Mouse (Mus musculus) stomach, embryonic 14.5 days (tissue): Measurements from ENCODE around the gene Rnase12. TPM values are rescaled to one million over a fixed set of nuclear protein-coding genes. Genes with fewer than 3 reads are reported as not detected.

Experiments
- ATAC-seq: fragments of 200-750 bp; cut with Nextera tagmentation; 2 replicates; pipeline ENCODE4 v1.8.0; 2017; ENCODE audit warnings: low read depth, moderate TSS enrichment; ENCODE audit not compliant: insufficient number of reproducible peaks, insufficient read depth, low FRiP score
- H3K27ac ChIP-seq: fragments of 300-500 bp; sonication (generic); 2 replicates; pipeline ENCODE4 v1.5.1; 2014; ENCODE audit warnings: mild to moderate bottlenecking, low read length, moderate library complexity, mixed read lengths
- H3K27me3 ChIP-seq: fragments of 300-500 bp; sonication (generic); 2 replicates; pipeline ENCODE4 v1.6.1; 2014; ENCODE audit warnings: low read length, control low read depth, mixed read lengths; ENCODE audit not compliant: control insufficient read depth, insufficient read depth
- H3K36me3 ChIP-seq: fragments of 300-500 bp; sonication (generic); 2 replicates; pipeline ENCODE4 v1.6.1; 2014; ENCODE audit warnings: mild to moderate bottlenecking, control low read depth, low read length, moderate library complexity, mixed read lengths; ENCODE audit not compliant: control insufficient read depth, insufficient read depth
- H3K4me1 ChIP-seq: fragments of 300-500 bp; sonication (generic); 2 replicates; pipeline ENCODE4 v1.6.1; 2014; ENCODE audit warnings: low read length, control low read depth, mixed read lengths; ENCODE audit not compliant: control insufficient read depth, insufficient read depth
- H3K4me2 ChIP-seq: fragments of 300-500 bp; sonication (generic); replicated peaks from 2 replicates; pipeline ENCODE4 v1.6.1; 2014; ENCODE audit warnings: low read depth, low read length, control low read depth
- H3K4me3 ChIP-seq: fragments of 300-500 bp; sonication (generic); 2 replicates; pipeline ENCODE4 v1.5.1; 2014; ENCODE audit warnings: low read depth, low read length, control low read depth
- H3K9ac ChIP-seq: fragments of 300-500 bp; sonication (generic); replicated peaks from 2 replicates; pipeline ENCODE4 v1.6.1; 2014; ENCODE audit warnings: low read depth, mild to moderate bottlenecking, control low read depth, low read length, moderate library complexity, mixed read lengths
- H3K9me3 ChIP-seq: fragments of 300-500 bp; sonication (generic); 2 replicates; pipeline ENCODE4 v1.6.1; 2016; ENCODE audit warnings: low read depth, low read length, control low read depth; ENCODE audit not compliant: control insufficient read depth
- WGBS: fragments of 180-500 bp; shearing (Covaris S2); extraction: QIAGEN DNeasy Blood & Tissue Kit; methylation state at CpG from one replicate; pipeline ENCODE4 v1.1.7; 2014; 5-methylcytosine and 5-hydroxymethylcytosine counted together
- polyA plus RNA-seq: library from polyadenylated mRNA; unstranded; fragments of >200 nt; fragmentation: Nextera tagmentation; extraction: Ambion mirVana; gene quantifications from 2 replicates; pipeline ENCODE4 v1.2.1, GENCODE M21; 2014

The Rnase12 gene
- polyA plus RNA-seq, 1 experiment from 2014 or later, result 0.80 TPM

DNA sequence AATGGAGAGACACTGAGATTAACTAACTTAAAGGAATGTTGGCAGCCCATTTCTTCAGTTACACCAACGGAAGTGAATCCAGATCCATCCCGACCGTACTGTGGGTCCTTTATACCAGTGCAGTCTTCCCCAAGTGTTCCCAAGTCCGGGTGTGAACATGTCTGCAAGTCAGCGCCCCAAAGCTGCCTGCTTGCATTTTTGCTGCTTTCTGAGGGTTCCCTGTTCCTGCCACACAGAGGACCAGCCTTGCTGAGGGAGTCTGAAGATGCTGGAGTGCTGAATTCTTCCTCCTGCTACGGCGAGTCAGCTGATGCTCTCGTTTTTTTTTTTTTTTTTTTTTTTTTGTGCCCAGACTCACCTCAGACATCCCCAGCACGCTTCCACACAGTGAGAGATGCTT is 37.5 kb upstream of the Rnase12 start:
- 70% methylated on average over 9 of the region's 9 CpGs for WGBS
- no peak overlapping the region for H3K9ac ChIP-seq
- 0 out of 2 replicates have a peak, but pooled peaks cover 7% of the 10 kb centered on the region for H3K4me1 ChIP-seq
- no peaks in the 10 kb centered on the region for H3K9me3 ChIP-seq
- no peak overlapping the region for H3K27ac ChIP-seq
- ATAC-seq, result no peak
- H3K27me3 ChIP-seq, result no peaks in the 10 kb centered on the region
- no peaks in the 10 kb centered on the region for H3K36me3 ChIP-seq
- no peak overlapping the region for H3K4me3 ChIP-seq
- no peak overlapping the region for H3K4me2 ChIP-seq

DNA sequence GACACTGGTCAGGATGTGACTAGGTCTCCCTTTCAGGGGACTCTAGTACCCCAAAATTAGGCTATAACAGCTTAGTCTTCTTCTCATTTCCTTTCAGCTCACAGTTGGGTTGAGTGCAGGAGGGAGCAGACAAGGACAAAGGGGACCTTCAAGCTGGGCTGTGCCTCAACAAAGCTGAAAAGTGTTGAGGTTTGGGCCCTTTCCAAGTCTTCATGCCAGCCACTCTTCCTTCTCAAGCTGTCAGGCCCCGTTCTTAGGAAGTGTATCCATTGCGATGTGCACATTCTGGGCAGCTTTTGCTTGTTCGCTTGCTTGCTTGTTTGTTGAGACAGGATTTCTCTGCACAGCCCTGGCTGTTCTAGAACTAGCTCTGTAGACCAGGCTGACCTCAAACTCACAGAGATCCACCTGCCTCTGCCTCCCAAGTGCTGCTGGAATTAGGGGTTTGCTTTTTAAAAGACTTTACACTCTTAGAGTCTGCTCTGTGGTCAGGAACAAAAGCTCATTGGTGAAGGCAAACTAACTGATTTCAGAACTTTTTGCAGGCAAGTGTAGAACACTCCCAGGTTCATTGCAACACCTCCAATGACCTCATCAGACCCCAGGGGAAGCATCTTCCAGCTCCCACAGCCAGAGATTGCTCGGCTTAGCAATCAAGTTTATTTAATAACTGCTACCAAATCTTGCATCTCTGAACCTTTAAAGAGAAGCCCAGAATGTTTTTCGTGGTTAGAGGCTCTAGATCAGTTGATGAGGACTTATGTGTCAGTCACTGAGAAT is 36.8 kb upstream of the Rnase12 start:
- H3K27ac ChIP-seq, result no peak overlapping the region
- no peaks in the 10 kb centered on the region for H3K36me3 ChIP-seq
- no peak overlapping the region for H3K4me2 ChIP-seq
- H3K9me3 ChIP-seq, result no peaks in the 10 kb centered on the region
- no peaks in the 10 kb centered on the region for H3K27me3 ChIP-seq
- H3K4me3 ChIP-seq, result no peak overlapping the region
- 0 out of 2 replicates have a peak, but pooled peaks cover 7% of the 10 kb centered on the region for H3K4me1 ChIP-seq
- no peak overlapping the region for H3K9ac ChIP-seq
- ATAC-seq, result no peak
- 84% methylated on average over 5 of the region's 5 CpGs for WGBS

DNA sequence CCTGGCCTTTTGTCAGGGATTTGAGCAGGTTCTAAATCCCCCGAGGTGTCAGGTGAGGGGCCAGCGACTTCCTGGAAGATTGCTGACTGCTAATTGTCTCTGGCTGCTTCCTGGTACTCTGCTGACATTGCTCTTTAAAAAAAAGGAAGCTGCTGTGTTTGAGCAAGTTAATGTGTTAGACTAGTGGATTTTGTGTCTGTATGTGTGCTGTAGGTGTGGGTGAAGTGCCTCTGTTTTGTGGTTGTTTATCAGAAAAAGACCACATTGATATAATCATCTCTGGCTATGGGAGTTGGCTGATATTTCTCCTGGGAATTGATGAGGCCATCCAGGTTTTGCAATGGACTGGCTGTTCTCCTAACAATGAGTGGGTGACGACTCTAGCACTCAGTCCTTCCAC is 36.0 kb upstream of the Rnase12 start:
- Histone ChIP-seq H3K36me3 (no peaks in the 10 kb centered on the region), H3K9me3 (no peaks in the 10 kb centered on the region), H3K4me1 (0 out of 2 replicates have a peak, but pooled peaks cover 7% of the 10 kb centered on the region), H3K27ac (no peak overlapping the region), H3K4me2 (no peak overlapping the region), H3K4me3 (no peak overlapping the region), H3K9ac (no peak overlapping the region), H3K27me3 (no peaks in the 10 kb centered on the region)
- ATAC-seq, result no peak
- 19% methylated on average over 3 of the region's 3 CpGs for WGBS

DNA sequence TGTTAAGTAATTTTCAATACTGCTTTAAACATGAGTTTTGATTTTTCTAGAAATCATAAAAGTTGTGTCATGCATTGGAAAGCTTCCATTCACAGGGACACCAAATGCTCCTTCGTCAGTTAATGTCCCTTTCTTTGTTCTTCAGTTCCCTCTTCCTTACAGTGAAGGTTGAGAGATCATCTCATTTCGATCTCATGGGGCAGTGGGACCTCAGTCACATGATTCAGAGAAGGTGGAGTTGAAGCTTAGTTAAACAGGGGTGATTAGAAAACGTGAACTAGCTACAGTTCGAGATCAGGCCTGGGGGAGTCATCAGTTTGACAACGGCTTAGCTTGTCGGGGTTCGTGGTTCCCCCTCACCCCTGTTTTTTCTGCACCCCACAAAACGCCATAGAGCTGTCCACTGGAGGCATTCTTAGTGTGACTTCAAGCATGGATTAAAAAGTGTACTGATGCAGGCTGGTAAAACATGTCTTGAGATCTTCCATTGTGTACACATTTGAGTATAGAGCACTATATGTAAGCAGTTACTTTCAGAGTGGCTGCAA is 34.7 kb upstream of the Rnase12 start:
- 40% methylated on average over 8 of the region's 8 CpGs for whole genome bisulfite sequencing

DNA sequence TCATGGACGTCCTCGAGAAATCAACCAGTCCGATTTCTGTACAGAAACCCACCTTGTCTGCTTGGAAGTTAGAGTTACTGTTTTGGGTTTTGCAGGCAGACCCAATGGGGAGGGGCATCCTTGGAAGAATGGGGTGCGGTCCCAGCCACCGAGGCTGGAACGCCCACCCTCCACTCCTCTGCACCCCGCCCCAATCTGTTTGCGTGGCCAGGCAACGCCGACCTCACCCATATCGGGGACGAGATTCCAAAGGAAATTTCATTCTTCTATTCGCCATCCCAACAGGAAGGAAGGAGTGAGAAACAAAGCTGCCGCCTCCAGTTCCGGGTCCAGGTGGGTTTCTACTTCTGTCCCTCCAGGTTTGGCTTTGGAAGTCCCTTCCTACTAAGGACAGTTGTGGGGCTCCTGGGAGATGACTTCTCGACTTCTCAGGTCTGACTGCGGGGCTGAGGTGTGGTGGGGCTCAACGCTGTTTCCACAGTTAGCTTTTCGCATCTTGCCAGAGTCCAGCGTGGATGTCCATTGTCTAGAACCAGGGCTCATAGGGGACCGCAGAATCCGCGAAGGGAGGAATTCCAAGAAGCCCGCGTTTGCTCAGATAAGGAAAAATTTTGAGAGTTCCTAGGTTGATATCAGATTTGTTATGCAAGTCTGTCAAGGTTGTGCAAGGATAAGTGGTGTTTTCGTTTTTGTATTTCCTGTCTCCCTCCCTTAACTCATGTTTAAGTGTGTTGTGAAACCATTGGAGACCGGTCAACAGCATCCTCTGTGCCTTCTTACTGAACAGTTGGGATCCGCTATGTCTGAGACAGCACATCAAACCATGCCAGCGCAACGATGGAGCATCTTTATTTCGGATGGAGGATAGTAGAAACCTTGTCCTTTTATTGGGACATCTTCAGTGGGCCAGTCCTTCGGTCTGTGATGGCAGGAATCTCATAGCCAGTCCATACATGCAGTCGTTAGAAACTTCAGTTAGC is 33.8 kb upstream of the Rnase12 start, which contains the start of the genes Rnase4 and Ang:
Gene Rnase4 (plus strand): TSS at position 157 of the 980 bp plus-strand sequence.
Gene Ang (plus strand): TSS at position 230 of the 980 bp plus-strand sequence.
- 0 out of 2 replicates have a peak, but pooled peaks cover 7% of the 10 kb centered on the region for H3K4me1 ChIP-seq
- H3K27ac ChIP-seq, result peak within 1 kb of the TSS; percentile 87
- ATAC-seq, result peak; percentile 47; the same call in 1 of the 2 replicates
- H3K4me3 ChIP-seq, result peak within 1 kb of the TSS; percentile 52
- H3K4me2 ChIP-seq, result peak within 1 kb of the TSS; percentile 63
- WGBS, result 7% methylated on average over 33 of the region's 33 CpGs
- H3K36me3 ChIP-seq, result no peaks in the 10 kb centered on the region
- no peaks in the 10 kb centered on the region for H3K9me3 ChIP-seq
- H3K9ac ChIP-seq, result peak within 1 kb of the TSS; percentile 60
- no peaks in the 10 kb centered on the region for H3K27me3 ChIP-seq

More for the DNA sequence above, 34.7 kb upstream of the Rnase12 start:
- no peaks in the 10 kb centered on the region for H3K9me3 ChIP-seq
- H3K36me3 ChIP-seq, result no peaks in the 10 kb centered on the region
- peak overlapping the region; percentile 27; the same call in 1 of the 2 replicates for H3K27ac ChIP-seq
- H3K27me3 ChIP-seq, result no peaks in the 10 kb centered on the region
- peak overlapping the region; percentile 63 for H3K4me2 ChIP-seq
- no peak for ATAC-seq
- H3K4me1 ChIP-seq, result 0 out of 2 replicates have a peak, but pooled peaks cover 7% of the 10 kb centered on the region
- H3K4me3 ChIP-seq, result peak overlapping the region; percentile 52
- H3K9ac ChIP-seq, result no peak overlapping the region

DNA sequence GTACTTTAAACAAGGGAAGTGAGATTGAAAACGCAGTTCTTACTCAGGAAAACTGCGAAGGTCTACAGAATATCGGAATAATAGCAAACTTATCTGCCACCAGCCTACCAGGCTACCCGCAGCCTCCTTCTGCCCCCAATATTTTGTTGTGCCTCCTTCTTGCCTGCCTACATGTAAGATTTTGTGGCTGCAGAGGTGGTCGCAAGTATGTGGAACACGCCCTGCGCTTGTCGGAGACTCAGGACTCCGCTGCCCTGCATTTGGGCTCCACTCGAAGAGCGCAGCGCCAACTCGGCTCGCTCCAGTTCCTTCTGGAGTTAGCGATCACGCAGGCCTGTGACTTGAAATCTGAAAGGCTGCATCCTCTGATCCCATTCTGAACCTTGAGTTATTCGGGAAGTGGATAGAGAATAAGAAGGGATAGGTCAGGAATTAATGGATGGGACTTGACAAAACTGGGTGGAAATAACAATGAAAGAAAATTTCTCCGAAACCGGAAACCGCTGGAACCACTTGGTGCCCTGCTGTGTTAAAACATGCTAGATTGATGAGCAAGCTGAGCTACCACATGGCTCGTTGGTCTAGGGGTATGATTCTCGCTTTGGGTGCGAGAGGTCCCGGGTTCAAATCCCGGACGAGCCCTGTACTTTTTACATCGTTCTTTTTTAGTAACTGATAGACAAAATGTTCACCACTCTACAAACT is 32.8 kb upstream of the Rnase12 start:
- ATAC-seq, result peak; percentile 50
- under 1% methylated on average over 27 of the region's 27 CpGs for WGBS
- H3K9me3 ChIP-seq, result no peaks in the 10 kb centered on the region
- no peaks in the 10 kb centered on the region for H3K27me3 ChIP-seq
- H3K4me3 ChIP-seq, result peak overlapping the region; percentile 52
- H3K9ac ChIP-seq, result peak overlapping the region; percentile 60
- peak overlapping the region; percentile 87 for H3K27ac ChIP-seq
- peak overlapping the region; percentile 63 for H3K4me2 ChIP-seq
- 0 out of 2 replicates have a peak, but pooled peaks cover 5% of the 10 kb centered on the region for H3K4me1 ChIP-seq
- H3K36me3 ChIP-seq, result no peaks in the 10 kb centered on the region

DNA sequence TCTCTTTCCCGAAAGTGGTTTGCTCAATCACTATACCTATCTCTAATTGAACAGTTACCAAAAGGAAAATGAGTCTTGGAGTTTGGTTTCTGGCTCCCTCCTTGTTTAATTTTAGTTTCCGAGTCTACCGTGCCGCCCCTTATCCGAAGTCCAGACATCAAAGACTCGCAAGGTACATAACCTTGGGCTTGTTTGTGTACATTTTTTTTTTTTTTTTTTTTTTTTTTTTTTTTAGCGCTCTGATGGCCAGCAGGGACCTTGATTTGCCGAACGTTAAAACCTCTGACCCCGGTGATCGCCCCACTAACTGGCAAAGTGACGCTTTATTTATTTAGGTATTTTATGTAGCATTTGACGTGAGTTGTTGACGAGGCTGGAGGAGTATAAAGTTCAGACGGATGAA is 32.2 kb upstream of the Rnase12 start:
- ATAC-seq, result no peak
- no peaks in the 10 kb centered on the region for H3K36me3 ChIP-seq
- H3K27me3 ChIP-seq, result no peaks in the 10 kb centered on the region
- peak overlapping the region; percentile 45; the same call in 1 of the 2 replicates for H3K9ac ChIP-seq
- H3K4me1 ChIP-seq, result 0 out of 2 replicates have a peak, but pooled peaks cover 5% of the 10 kb centered on the region
- under 1% methylated on average over 15 of the region's 15 CpGs for WGBS
- H3K4me3 ChIP-seq, result peak overlapping the region; percentile 52
- H3K9me3 ChIP-seq, result no peaks in the 10 kb centered on the region
- peak overlapping the region; percentile 87 for H3K27ac ChIP-seq
- H3K4me2 ChIP-seq, result peak overlapping the region; percentile 63
